Mouse (Mus musculus) C2C12 (cell line): ENCODE data around the gene Sult1a1.

Source experiments
- CEBPB ChIP-seq: IDR thresholded peaks from one replicate; pipeline ENCODE4 v1.6.1; 2011; ENCODE audit warnings: low read depth, mild to moderate bottlenecking, control low read depth, moderate library complexity
- CTCF ChIP-seq: IDR thresholded peaks from one replicate; pipeline ENCODE4 v1.5.1; 2011; ENCODE audit not compliant: control insufficient read depth, insufficient read depth, insufficient read length
- FOSL1 ChIP-seq: IDR thresholded peaks from one replicate; pipeline ENCODE4 v1.8.0; 2011; ENCODE audit warnings: mild to moderate bottlenecking, low read length; ENCODE audit not compliant: poor library complexity, insufficient read depth, severe bottlenecking
- MAX ChIP-seq: IDR thresholded peaks from one replicate; pipeline ENCODE4 v1.6.1; 2011; ENCODE audit warnings: mild to moderate bottlenecking, control low read depth
- MYOD1 ChIP-seq: IDR thresholded peaks from one replicate; pipeline ENCODE4 v1.6.1; 2011; ENCODE audit warnings: low read depth; ENCODE audit not compliant: control insufficient read depth, insufficient read length
- MYOG ChIP-seq: IDR thresholded peaks from one replicate; pipeline ENCODE4 v1.6.1; 2011; ENCODE audit not compliant: control insufficient read depth, insufficient read length; ENCODE audit errors: extremely low read depth
- USF1 ChIP-seq: IDR thresholded peaks from one replicate; pipeline ENCODE4 v1.6.1; 2011; ENCODE audit warnings: low read depth, mild to moderate bottlenecking, control low read depth, moderate library complexity

GRCm38 (mm10) chr7:126681221-126681620, 5.0 kb upstream of the Sult1a1 start:
- TF ChIP-seq MAX, result no peak
- TF ChIP-seq CTCF, result no peak
- no peak for TF ChIP-seq CEBPB
- TF ChIP-seq MYOG, result no peak
- TF ChIP-seq USF1, result no peak
- TF ChIP-seq MYOD1, result no peak
- TF ChIP-seq FOSL1, result no peak
